9 mouse cellular contexts compared by ENCODE assay signal in the genomic region with DNA sequence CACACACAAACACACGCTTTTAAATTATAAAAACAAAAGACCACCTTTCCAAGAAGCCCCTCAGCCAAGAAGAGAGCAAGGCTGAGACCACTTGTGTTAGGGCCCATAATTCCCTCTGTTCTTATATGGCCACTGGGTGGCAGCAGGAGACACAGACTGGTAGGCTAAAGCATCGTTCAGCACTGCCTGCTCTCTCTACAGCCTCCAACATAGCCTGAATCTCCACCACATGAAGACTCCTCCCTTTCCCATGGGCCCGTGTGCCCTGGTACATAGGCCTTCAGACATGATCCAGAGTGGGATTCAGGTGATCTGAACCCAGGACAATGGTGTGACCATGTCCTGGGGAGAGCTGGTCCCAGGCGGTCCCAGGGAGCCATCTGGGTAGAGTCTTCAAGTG. TPM values are rescaled to one million over a fixed set of nuclear protein-coding genes. Genes with fewer than 3 reads are reported as not detected.
DNase-seq lines count a peak whose midpoint lies in the region; ATAC-seq lines count a peak whose summit lies in the region.
"Had no signal": no experiment of that assay in that cellular context is flagged by ENCODE, and none has a peak within 500 bp of the region (broad histone marks: within the 10 kb centered on the region; RNA-seq: fewer than 3 reads in every experiment).

No protein-coding gene starts in this region.

- peak; percentile 68 for ATAC-seq in limb, embryonic 13.5 days (ENCODE audit: low FRiP score, low read depth)
- no peak; the same call in 1 of the 2 replicates for ATAC-seq in midbrain, embryonic 14.5 days (ENCODE audit: low FRiP score, low TSS enrichment)

- H3K27ac ChIP-seq in limb, embryonic 13.5 days, result no peak overlapping the region
- H3K27ac ChIP-seq in midbrain, embryonic 14.5 days (replicated peaks; ENCODE audit: low read depth, low read length), result no peak overlapping the region
- H3K27ac ChIP-seq: embryonic facial prominence, embryonic 12.5 days had no signal

- H3K27me3 ChIP-seq in limb, embryonic 13.5 days, result no peaks in the 10 kb centered on the region
- no peaks in the 10 kb centered on the region for H3K27me3 ChIP-seq in midbrain, embryonic 14.5 days (ENCODE audit: control insufficient read depth, insufficient read depth, low read length)
- H3K27me3 ChIP-seq: embryonic facial prominence, embryonic 12.5 days had no signal

- no peaks in the 10 kb centered on the region for H3K9me3 ChIP-seq in limb, embryonic 13.5 days
- H3K9me3 ChIP-seq in midbrain, embryonic 14.5 days (ENCODE audit: control insufficient read depth, low read length), result no peaks in the 10 kb centered on the region
- H3K9me3 ChIP-seq: embryonic facial prominence, embryonic 12.5 days had no signal

- H3K4me3 ChIP-seq in limb, embryonic 13.5 days, result no peak overlapping the region
- no peak overlapping the region for H3K4me3 ChIP-seq in midbrain, embryonic 14.5 days (replicated peaks; ENCODE audit: low read depth, low read length)
- H3K4me3 ChIP-seq: embryonic facial prominence, embryonic 12.5 days had no signal

- H3K36me3 ChIP-seq in limb, embryonic 13.5 days, result peaks cover 39% of the 10 kb centered on the region
- peaks cover 33% of the 10 kb centered on the region for H3K36me3 ChIP-seq in midbrain, embryonic 14.5 days (ENCODE audit: control insufficient read depth, insufficient read depth, low read length)

- peak overlapping the region; percentile 13; the same call in 1 of the 2 replicates for H3K9ac ChIP-seq in limb, embryonic 13.5 days
- H3K9ac ChIP-seq in midbrain, embryonic 14.5 days (replicated peaks; ENCODE audit: low read length), result no peak overlapping the region
- H3K9ac ChIP-seq: embryonic facial prominence, embryonic 12.5 days had no signal

- 28% methylated on average over 4 of the region's 4 CpGs for WGBS in limb, embryonic 13.5 days
- 37% methylated on average over 4 of the region's 4 CpGs for WGBS in midbrain, embryonic 14.5 days

- peaks cover 6% of the 10 kb centered on the region for H3K4me1 ChIP-seq in limb, embryonic 13.5 days
- no peaks in the 10 kb centered on the region for H3K4me1 ChIP-seq in midbrain, embryonic 14.5 days (ENCODE audit: control insufficient read depth, insufficient read depth, low read length)
- H3K4me1 ChIP-seq: embryonic facial prominence, embryonic 12.5 days had no signal

- DNase-seq in urinary bladder, postnatal 14 days (ENCODE audit: low spot score), result peak; percentile 66
- DNase-seq in urinary bladder, postnatal 4 days (ENCODE audit: low spot score in 2 of 2), result no peak
- peak; percentile 51 to 74 for DNase-seq in cerebellum, postnatal 25 days
- peak; percentile 46 for DNase-seq in gastrocnemius, postnatal 10 days
- peak; percentile 59 to 75 for DNase-seq in kidney, adult 8-10 months
- DNase-seq in midbrain, embryonic 14.5 days, result peak; percentile 86
- DNase-seq in thymus, postnatal 10 days (ENCODE audit: low spot score in 2 of 2), result peak; percentile 11 to 44

- H3K4me2 ChIP-seq in limb, embryonic 13.5 days (replicated peaks), result no peak overlapping the region
- no peak overlapping the region for H3K4me2 ChIP-seq in midbrain, embryonic 14.5 days (ENCODE audit: low read length)
- H3K4me2 ChIP-seq: embryonic facial prominence, embryonic 12.5 days had no signal

RNA-seq across cellular contexts. Expression of a gene that starts 24.9 kb away (rescaled TPM):
- total RNA-seq in gastrocnemius, postnatal 10 days (2021), result 100 to 1,000 TPM; 260 to 321 TPM
- 3.5 and 4.8 TPM in 2 replicates for polyA plus RNA-seq in limb, embryonic 13.5 days (2015; fragmentation: Nextera tagmentation; extraction: Ambion mirVana)
- 0.25 TPM in 1 of 2 replicates, not detected in the other for polyA plus RNA-seq in midbrain, embryonic 14.5 days (2014; fragmentation: Nextera tagmentation; extraction: Ambion mirVana)

RNA-seq across cellular contexts. Expression of a gene that starts 30.2 kb away (rescaled TPM):
- 10 to 100 TPM in 1 of 2 experiments, 1 to 10 TPM in 1; 4.1 to 11.8 TPM for total RNA-seq in gastrocnemius, postnatal 10 days (2021)
- 91.1 and 97.7 TPM in 2 replicates for polyA plus RNA-seq in limb, embryonic 13.5 days (2015; fragmentation: Nextera tagmentation; extraction: Ambion mirVana)
- polyA plus RNA-seq in midbrain, embryonic 14.5 days (2014; fragmentation: Nextera tagmentation; extraction: Ambion mirVana), result 5.8 and 9.3 TPM in 2 replicates

Comparison
In these comparisons a context has a peak if more than half of its experiments do, and no peak if none do; other contexts are left out.
1. DNase-seq: peak in urinary bladder, postnatal 14 days (single experiment), cerebellum, postnatal 25 days (2 of 2), gastrocnemius, postnatal 10 days (single experiment), kidney, adult 8-10 months (2 of 2), midbrain, embryonic 14.5 days (single experiment) and thymus, postnatal 10 days (2 of 2); none in urinary bladder, postnatal 4 days (0 of 2).